Mouse (Mus musculus): ENCODE measurements at regions not wholly inside any gene's neighbourhood (a gene's known extent, or its start where the extent isn't known, plus 50 kb on each side); places are given as distances from the start of the nearest gene placed in this dataset.

GRCm38 (mm10) chr7:72906536-72906935, 468.8 kb upstream of the Rgma start:
- no peak overlapping the region for H3K4me3 ChIP-seq
- H3K4me2 ChIP-seq (ENCODE audit: low read depth) = no peak overlapping the region
- H3K36me3 ChIP-seq (ENCODE audit: control insufficient read depth, insufficient read depth) = no peaks in the 10 kb centered on the region
- no peaks in the 10 kb centered on the region for H3K79me2 ChIP-seq (ENCODE audit: control insufficient read depth, insufficient read depth)
- no peak overlapping the region for H3ac ChIP-seq (ENCODE audit: control insufficient read depth, insufficient read length)
- TF ChIP-seq REST (IDR thresholded peaks at IDR 0.05; ENCODE audit: insufficient read depth, insufficient read length) (no peak), SRF (IDR thresholded peaks at IDR 0.05; ENCODE audit: control insufficient read depth, insufficient read length, low read depth) (no peak), POLR2A (IDR thresholded peaks at IDR 0.05; ENCODE audit: insufficient read length, low read depth) (no peak), POLR2AphosphoS2 (IDR thresholded peaks at IDR 0.05; ENCODE audit: insufficient read length, low read depth) (no peak), TCF3 (IDR thresholded peaks at IDR 0.05; ENCODE audit: insufficient read length, low read depth) (no peak), MYOD1 (IDR thresholded peaks at IDR 0.05; ENCODE audit: control insufficient read depth in 1 of 3, insufficient read length in 2 of 3, low read depth in 2 of 3) (no peak), E2F4 (IDR thresholded peaks at IDR 0.05; ENCODE audit: insufficient read depth) (no peak), CEBPB (IDR thresholded peaks at IDR 0.05; ENCODE audit: insufficient read depth, poor library complexity, severe bottlenecking) (no peak), MYOG (IDR thresholded peaks at IDR 0.05; ENCODE audit: control insufficient read depth in 1 of 3, insufficient read depth in 1 of 3, insufficient read length in 2 of 3, low read depth in 2 of 3) (no peak), TCF12 (IDR thresholded peaks at IDR 0.05; ENCODE audit: insufficient read depth, poor library complexity, severe bottlenecking) (no peak), MAX (IDR thresholded peaks at IDR 0.05; ENCODE audit: low read depth) (no peak), USF1 (IDR thresholded peaks at IDR 0.05; ENCODE audit: low read depth) (no peak)
- no peaks in the 10 kb centered on the region for H3K27me3 ChIP-seq (ENCODE audit: control insufficient read depth, insufficient read depth, insufficient read length)

GRCm38 (mm10) chr7:72926772-72927380, 448.4 kb upstream of the Rgma start:
- H3ac ChIP-seq (ENCODE audit: control insufficient read depth, insufficient read length) = no peak overlapping the region
- no peak overlapping the region for H3K4me3 ChIP-seq
- TF ChIP-seq MYOD1 (IDR thresholded peaks at IDR 0.05; ENCODE audit: control insufficient read depth in 1 of 3, insufficient read length in 2 of 3, low read depth in 2 of 3) (no peak), POLR2AphosphoS2 (IDR thresholded peaks at IDR 0.05; ENCODE audit: insufficient read length, low read depth) (no peak), REST (IDR thresholded peaks at IDR 0.05; ENCODE audit: insufficient read depth, insufficient read length) (no peak), MYOG (IDR thresholded peaks at IDR 0.05; ENCODE audit: control insufficient read depth in 1 of 3, insufficient read depth in 1 of 3, insufficient read length in 2 of 3, low read depth in 2 of 3) (no peak), MAX (IDR thresholded peaks at IDR 0.05; ENCODE audit: low read depth) (no peak), POLR2A (IDR thresholded peaks at IDR 0.05; ENCODE audit: insufficient read length, low read depth) (no peak), CEBPB (IDR thresholded peaks at IDR 0.05; ENCODE audit: insufficient read depth, poor library complexity, severe bottlenecking) (no peak), USF1 (IDR thresholded peaks at IDR 0.05; ENCODE audit: low read depth) (no peak), SRF (IDR thresholded peaks at IDR 0.05; ENCODE audit: control insufficient read depth, insufficient read length, low read depth) (no peak), TCF3 (IDR thresholded peaks at IDR 0.05; ENCODE audit: insufficient read length, low read depth) (no peak), TCF12 (IDR thresholded peaks at IDR 0.05; ENCODE audit: insufficient read depth, poor library complexity, severe bottlenecking) (no peak), E2F4 (IDR thresholded peaks at IDR 0.05; ENCODE audit: insufficient read depth) (no peak)
- no peaks in the 10 kb centered on the region for H3K27me3 ChIP-seq (ENCODE audit: control insufficient read depth, insufficient read depth, insufficient read length)
- H3K79me2 ChIP-seq (ENCODE audit: control insufficient read depth, insufficient read depth) = no peaks in the 10 kb centered on the region
- peak overlapping the region; percentile 36 for H3K4me2 ChIP-seq (ENCODE audit: low read depth)
- H3K36me3 ChIP-seq (ENCODE audit: control insufficient read depth, insufficient read depth) = no peaks in the 10 kb centered on the region

GRCm38 (mm10) chr7:72938842-72939241, 436.5 kb upstream of the Rgma start:
- Histone ChIP-seq H3K4me3 (no peak overlapping the region), H3K27me3 (ENCODE audit: control insufficient read depth, insufficient read depth, insufficient read length) (no peaks in the 10 kb centered on the region), H3K36me3 (ENCODE audit: control insufficient read depth, insufficient read depth) (no peaks in the 10 kb centered on the region), H3ac (ENCODE audit: control insufficient read depth, insufficient read length) (no peak overlapping the region), H3K4me2 (ENCODE audit: low read depth) (no peak overlapping the region), H3K79me2 (ENCODE audit: control insufficient read depth, insufficient read depth) (no peaks in the 10 kb centered on the region)
- TF ChIP-seq CEBPB (IDR thresholded peaks at IDR 0.05; ENCODE audit: insufficient read depth, poor library complexity, severe bottlenecking) = no peak
- no peak for TF ChIP-seq SRF (IDR thresholded peaks at IDR 0.05; ENCODE audit: control insufficient read depth, insufficient read length, low read depth)
- no peak for TF ChIP-seq USF1 (IDR thresholded peaks at IDR 0.05; ENCODE audit: low read depth)
- TF ChIP-seq E2F4 (IDR thresholded peaks at IDR 0.05; ENCODE audit: insufficient read depth) = no peak
- no peak for TF ChIP-seq POLR2A (IDR thresholded peaks at IDR 0.05; ENCODE audit: insufficient read length, low read depth)
- no peak for TF ChIP-seq REST (IDR thresholded peaks at IDR 0.05; ENCODE audit: insufficient read depth, insufficient read length)
- no peak for TF ChIP-seq MAX (IDR thresholded peaks at IDR 0.05; ENCODE audit: low read depth)

- TF ChIP-seq MYOD1 (IDR thresholded peaks at IDR 0.05; ENCODE audit: control insufficient read depth in 1 of 3, insufficient read length in 2 of 3, low read depth in 2 of 3) (no peak), USF1 (IDR thresholded peaks at IDR 0.05; ENCODE audit: low read depth) (no peak), TCF12 (IDR thresholded peaks at IDR 0.05; ENCODE audit: insufficient read depth, poor library complexity, severe bottlenecking) (no peak), MYOG (IDR thresholded peaks at IDR 0.05; ENCODE audit: control insufficient read depth in 1 of 3, insufficient read depth in 1 of 3, insufficient read length in 2 of 3, low read depth in 2 of 3) (no peak), REST (IDR thresholded peaks at IDR 0.05; ENCODE audit: insufficient read depth, insufficient read length) (no peak), E2F4 (IDR thresholded peaks at IDR 0.05; ENCODE audit: insufficient read depth) (no peak), POLR2A (IDR thresholded peaks at IDR 0.05; ENCODE audit: insufficient read length, low read depth) (no peak), SRF (IDR thresholded peaks at IDR 0.05; ENCODE audit: control insufficient read depth, insufficient read length, low read depth) (no peak), CEBPB (IDR thresholded peaks at IDR 0.05; ENCODE audit: insufficient read depth, poor library complexity, severe bottlenecking) (no peak), TCF3 (IDR thresholded peaks at IDR 0.05; ENCODE audit: insufficient read length, low read depth) (no peak), POLR2AphosphoS2 (IDR thresholded peaks at IDR 0.05; ENCODE audit: insufficient read length, low read depth) (no peak), MAX (IDR thresholded peaks at IDR 0.05; ENCODE audit: low read depth) (no peak)
These were observed 427.8 kb upstream of the Rgma start for GRCm38 (mm10) chr7:72947531-72947930.

More at GRCm38 (mm10) chr7:72947531-72947930, 427.8 kb upstream of the Rgma start:
- no peak overlapping the region for H3K4me3 ChIP-seq
- no peaks in the 10 kb centered on the region for H3K79me2 ChIP-seq (ENCODE audit: control insufficient read depth, insufficient read depth)
- H3K36me3 ChIP-seq (ENCODE audit: control insufficient read depth, insufficient read depth) = no peaks in the 10 kb centered on the region
- H3K27me3 ChIP-seq (ENCODE audit: control insufficient read depth, insufficient read depth, insufficient read length) = no peaks in the 10 kb centered on the region
- no peak overlapping the region for H3K4me2 ChIP-seq (ENCODE audit: low read depth)
- H3ac ChIP-seq (ENCODE audit: control insufficient read depth, insufficient read length) = no peak overlapping the region
